Mouse (Mus musculus) heart, embryonic 12.5 days (tissue): ENCODE measurements at regions not wholly inside any gene's neighbourhood (a gene's known extent, or its start where the extent isn't known, plus 50 kb on each side); places are given as distances from the start of the nearest gene placed in this dataset.
"Not testable (repeated sequence)": the region's sequence is repeated elsewhere in the genome, so short reads cannot be mapped to it uniquely, and the experiment has no call there.

ENCODE experiments used
- ATAC-seq: fragments of 200-750 bp; cut with Nextera tagmentation; 2 replicates; pipeline ENCODE4 v1.8.0; 2017; ENCODE audit warnings: moderate TSS enrichment, moderate library complexity; ENCODE audit not compliant: insufficient number of reproducible peaks, low FRiP score
- H3K27ac ChIP-seq: fragments of 300-500 bp; sonication (generic); 2 replicates; pipeline ENCODE4 v1.5.1; 2016; ENCODE audit warnings: mild to moderate bottlenecking, moderate library complexity; ENCODE audit not compliant: poor library complexity, severe bottlenecking
- H3K27me3 ChIP-seq: fragments of 300-500 bp; sonication (generic); replicated peaks from 2 replicates; pipeline ENCODE4 v1.6.1; 2016; ENCODE audit warnings: mild to moderate bottlenecking, moderate library complexity
- H3K36me3 ChIP-seq: fragments of 300-500 bp; sonication (generic); 2 replicates; pipeline ENCODE4 v1.6.1; 2016; ENCODE audit warnings: mild to moderate bottlenecking, moderate library complexity
- H3K4me1 ChIP-seq: fragments of 300-500 bp; sonication (generic); replicated peaks from 2 replicates; pipeline ENCODE4 v1.6.1; 2016; ENCODE audit warnings: mild to moderate bottlenecking
- H3K4me2 ChIP-seq: fragments of 300-500 bp; sonication (generic); 2 replicates; pipeline ENCODE4 v1.6.1; 2016; ENCODE audit warnings: mild to moderate bottlenecking, moderate library complexity
- H3K4me3 ChIP-seq: fragments of 300-500 bp; sonication (generic); 2 replicates; pipeline ENCODE4 v1.5.1; 2016; ENCODE audit warnings: mild to moderate bottlenecking
- H3K9ac ChIP-seq: fragments of 300-500 bp; sonication (generic); 2 replicates; pipeline ENCODE4 v1.6.1; 2016; ENCODE audit warnings: mild to moderate bottlenecking, moderate library complexity
- H3K9me3 ChIP-seq: fragments of 300-500 bp; sonication (generic); replicated peaks from 2 replicates; pipeline ENCODE4 v1.6.1; 2016; ENCODE audit warnings: mild to moderate bottlenecking, moderate library complexity
- WGBS: fragments of 180-500 bp; shearing (Covaris S2); methylation state at CpG from one replicate; pipeline ENCODE4 v1.1.7; 2016; 5-methylcytosine and 5-hydroxymethylcytosine counted together

DNA sequence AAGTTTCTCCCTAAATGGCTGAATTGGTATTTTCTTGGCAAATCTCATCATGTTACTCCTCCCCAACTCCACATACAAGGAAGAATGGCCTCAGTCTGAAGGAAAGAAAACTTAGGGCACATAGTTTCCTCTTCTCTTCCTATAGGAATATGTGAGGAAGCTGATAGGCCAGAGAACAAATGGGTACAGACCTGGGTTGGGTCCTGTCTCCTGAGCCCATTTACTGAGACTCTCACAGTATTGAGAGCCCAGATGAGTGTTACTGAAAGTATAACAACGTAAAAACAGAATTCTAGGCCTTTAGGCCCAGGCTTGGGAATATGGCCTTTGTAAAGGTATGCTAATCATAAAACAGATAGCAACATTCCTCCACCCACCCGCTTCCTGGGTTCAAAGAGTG, 152.0 kb upstream of the Rarb start:
- H3K4me3 ChIP-seq, ATAC-seq, H3K27me3 ChIP-seq, H3K4me1 ChIP-seq, H3K4me2 ChIP-seq, H3K9me3 ChIP-seq, H3K27ac ChIP-seq, H3K9ac ChIP-seq, H3K36me3 ChIP-seq: not testable (repeated sequence)
- 63% methylated on average over 2 of the region's 2 CpGs for WGBS

DNA sequence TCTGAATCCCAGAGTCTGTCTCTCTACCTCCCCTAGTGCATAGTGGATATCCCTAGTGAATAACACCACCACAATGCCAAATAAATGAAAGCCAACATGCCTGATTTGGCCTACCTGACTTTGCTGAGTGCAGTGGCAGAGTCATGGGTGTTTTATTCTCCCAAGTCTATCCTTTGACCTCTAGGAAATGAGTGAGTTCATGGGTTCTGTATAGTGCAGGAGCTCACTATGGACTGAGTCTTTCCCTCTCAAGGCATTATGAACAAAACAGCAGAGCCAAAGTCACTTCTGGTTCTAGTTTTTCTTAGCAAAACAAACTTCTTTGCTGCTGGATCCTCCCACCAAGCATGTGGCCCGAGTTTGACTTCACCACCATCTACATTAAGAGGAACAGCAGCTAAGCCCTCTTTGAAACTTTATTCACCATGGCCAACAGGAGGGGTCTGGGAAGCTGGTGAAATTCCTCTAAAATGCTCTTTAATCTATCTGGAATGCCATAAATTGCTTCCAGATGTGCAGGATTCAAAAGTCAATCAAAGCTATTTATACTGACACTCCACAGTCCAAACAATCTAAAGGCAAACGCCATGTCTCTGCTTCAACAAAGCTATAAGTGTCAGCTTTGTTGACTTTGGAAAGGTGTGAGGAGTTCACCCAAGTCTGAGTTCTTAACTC, 145.9 kb upstream of the Rarb start:
- Histone ChIP-seq H3K4me1 (0 out of 2 replicates have a peak, but pooled peaks cover 5% of the 10 kb centered on the region), H3K4me2 (no peak overlapping the region), H3K9ac (no peak overlapping the region), H3K27ac (no peak overlapping the region), H3K27me3 (no peaks in the 10 kb centered on the region), H3K9me3 (no peaks in the 10 kb centered on the region), H3K36me3 (no peaks in the 10 kb centered on the region), H3K4me3 (no peak overlapping the region)
- ATAC-seq, result no peak
- WGBS, result 23% methylated on average over 2 of the region's 2 CpGs

DNA sequence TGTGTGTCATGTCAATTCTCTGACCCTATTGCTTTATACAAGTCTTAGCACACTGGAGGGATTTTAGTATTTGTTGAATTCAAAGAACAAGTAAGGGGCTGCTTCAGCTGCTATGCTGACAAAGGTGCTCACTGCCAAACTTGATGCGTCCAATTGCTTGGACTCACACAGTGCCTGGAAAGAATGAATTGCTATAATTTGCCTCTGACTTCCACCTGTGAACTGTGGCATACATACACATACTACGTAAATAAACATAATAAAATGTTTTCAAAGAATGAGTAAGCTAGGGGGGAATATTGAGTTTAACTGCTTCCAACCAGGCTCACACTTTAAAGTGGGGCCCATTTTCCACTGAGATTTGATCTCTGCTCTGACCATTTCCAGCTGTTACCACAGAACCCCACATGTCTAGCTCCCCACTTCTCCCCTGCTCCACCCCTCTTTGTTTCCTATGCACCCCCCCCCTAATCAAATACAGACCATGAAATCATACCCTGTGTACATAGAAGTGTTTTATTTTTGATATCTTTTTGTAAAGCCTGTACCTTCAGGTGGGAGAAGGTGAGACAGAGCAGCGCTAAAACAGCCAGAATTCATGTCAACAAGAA, 143.4 kb upstream of the Rarb start:
- no peak overlapping the region for H3K27ac ChIP-seq
- 0 out of 2 replicates have a peak, but pooled peaks cover 9% of the 10 kb centered on the region for H3K4me1 ChIP-seq
- no peaks in the 10 kb centered on the region for H3K27me3 ChIP-seq
- WGBS, result 84% methylated on average over 3 of the region's 3 CpGs
- no peak for ATAC-seq
- no peaks in the 10 kb centered on the region for H3K9me3 ChIP-seq
- no peak overlapping the region for H3K4me3 ChIP-seq
- no peaks in the 10 kb centered on the region for H3K36me3 ChIP-seq
- H3K9ac ChIP-seq, result no peak overlapping the region
- no peak overlapping the region for H3K4me2 ChIP-seq

DNA sequence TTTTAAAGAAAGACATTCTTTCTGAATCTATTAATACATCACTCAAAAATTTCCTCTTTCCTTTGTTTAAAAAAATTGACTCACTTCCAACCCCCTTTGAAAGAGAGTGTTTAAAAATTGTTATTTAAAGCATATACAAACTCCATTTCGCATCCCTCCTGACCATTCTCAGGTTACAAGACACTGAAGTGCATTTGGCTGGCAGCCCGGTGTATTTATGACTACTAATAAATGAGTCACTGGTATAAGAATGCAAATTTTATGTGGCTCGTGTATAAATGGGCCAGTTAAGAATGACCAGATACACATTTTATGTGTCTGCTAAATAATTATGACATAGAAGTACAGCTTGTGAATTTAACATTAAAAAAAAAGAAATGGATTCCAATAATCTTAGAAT, 138.8 kb upstream of the Rarb start:
- WGBS, result 44% methylated on average over 3 of the region's 3 CpGs
- H3K4me1 ChIP-seq, result 0 out of 2 replicates have a peak, but pooled peaks cover 9% of the 10 kb centered on the region
- no peaks in the 10 kb centered on the region for H3K27me3 ChIP-seq
- no peak overlapping the region for H3K4me3 ChIP-seq
- no peak overlapping the region for H3K27ac ChIP-seq
- no peaks in the 10 kb centered on the region for H3K9me3 ChIP-seq
- H3K9ac ChIP-seq, result no peak overlapping the region
- ATAC-seq, result no peak
- H3K36me3 ChIP-seq, result no peaks in the 10 kb centered on the region
- H3K4me2 ChIP-seq, result no peak overlapping the region

DNA sequence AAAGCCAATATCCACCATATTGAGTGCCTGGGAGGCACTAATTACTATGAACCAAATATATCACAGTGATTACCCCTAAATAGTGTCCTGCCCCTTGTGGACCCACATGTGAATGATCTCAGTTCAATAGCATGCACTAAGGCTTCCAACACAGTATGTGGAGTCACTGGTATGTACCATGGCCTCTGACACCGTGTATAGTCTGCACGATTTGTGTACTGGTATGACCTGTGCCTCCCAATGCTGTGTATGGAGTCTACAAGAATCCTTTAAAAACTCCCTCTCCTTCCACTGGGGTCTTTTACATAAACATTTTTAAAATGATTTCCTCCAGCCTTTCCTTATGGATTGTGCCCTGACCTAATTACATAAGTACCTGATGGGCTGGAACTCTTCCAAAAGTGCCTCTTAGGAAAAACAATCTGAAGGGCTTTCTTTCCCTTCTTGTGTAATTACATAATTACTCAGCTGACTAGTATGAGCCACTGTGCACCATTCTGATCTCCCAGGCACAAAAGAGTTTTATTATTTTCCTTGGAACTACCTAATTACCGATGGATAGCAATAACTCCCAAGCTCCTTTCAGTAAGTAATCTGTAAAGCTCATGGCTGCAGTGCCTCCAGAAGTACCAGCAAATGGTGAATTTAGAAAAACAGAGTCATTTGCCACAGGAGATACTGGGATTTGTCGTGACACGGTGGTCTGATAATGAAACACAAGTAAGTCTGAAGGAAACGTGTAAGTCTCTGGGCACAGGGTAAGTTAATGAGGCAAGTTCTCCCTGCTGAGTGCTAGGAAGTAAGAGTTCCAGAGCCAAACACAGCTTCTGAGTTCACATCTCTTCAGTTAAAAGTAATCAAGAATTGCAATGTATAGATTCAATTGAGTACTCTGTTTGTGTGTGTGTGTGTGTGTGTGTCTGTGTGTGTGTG, 135.8 kb upstream of the Rarb start:
- H3K4me1 ChIP-seq, result 0 out of 2 replicates have a peak, but pooled peaks cover 5% of the 10 kb centered on the region
- H3K4me3 ChIP-seq, result no peak overlapping the region
- H3K9ac ChIP-seq, result no peak overlapping the region
- H3K9me3 ChIP-seq, result no peaks in the 10 kb centered on the region
- WGBS, result 61% methylated on average over 6 of the region's 6 CpGs
- H3K4me2 ChIP-seq, result no peak overlapping the region
- H3K27ac ChIP-seq, result no peak overlapping the region
- no peaks in the 10 kb centered on the region for H3K36me3 ChIP-seq
- H3K27me3 ChIP-seq, result no peaks in the 10 kb centered on the region
- ATAC-seq, result no peak

DNA sequence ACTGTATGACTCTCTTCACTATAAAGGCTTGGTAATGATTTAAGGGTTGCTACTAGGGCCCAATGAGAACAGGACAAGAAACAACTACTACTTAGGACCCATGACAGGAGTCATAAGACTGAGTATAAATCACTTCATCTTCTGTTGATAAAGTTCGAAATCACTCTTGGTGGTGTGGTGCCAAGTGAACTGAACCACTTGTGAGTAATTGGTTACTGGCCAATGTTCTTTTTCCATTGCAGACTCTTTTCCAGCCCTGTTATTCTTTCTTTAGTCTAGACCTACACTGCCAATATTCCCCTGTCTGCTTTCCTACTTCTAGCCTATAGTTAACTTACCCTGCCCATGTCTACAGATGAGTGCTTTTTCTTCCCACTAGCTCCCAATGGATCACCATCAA, 129.8 kb upstream of the Rarb start:
- H3K4me3 ChIP-seq, result no peak overlapping the region
- H3K27ac ChIP-seq, result no peak overlapping the region
- no peaks in the 10 kb centered on the region for H3K27me3 ChIP-seq
- H3K4me2 ChIP-seq, result no peak overlapping the region
- H3K36me3 ChIP-seq, result no peaks in the 10 kb centered on the region
- no peak for ATAC-seq
- no peak overlapping the region for H3K9ac ChIP-seq
- H3K9me3 ChIP-seq, result no peaks in the 10 kb centered on the region
- no peaks in the 10 kb centered on the region for H3K4me1 ChIP-seq
- WGBS, result 72% methylated on average over 1 of the region's 1 CpGs

DNA sequence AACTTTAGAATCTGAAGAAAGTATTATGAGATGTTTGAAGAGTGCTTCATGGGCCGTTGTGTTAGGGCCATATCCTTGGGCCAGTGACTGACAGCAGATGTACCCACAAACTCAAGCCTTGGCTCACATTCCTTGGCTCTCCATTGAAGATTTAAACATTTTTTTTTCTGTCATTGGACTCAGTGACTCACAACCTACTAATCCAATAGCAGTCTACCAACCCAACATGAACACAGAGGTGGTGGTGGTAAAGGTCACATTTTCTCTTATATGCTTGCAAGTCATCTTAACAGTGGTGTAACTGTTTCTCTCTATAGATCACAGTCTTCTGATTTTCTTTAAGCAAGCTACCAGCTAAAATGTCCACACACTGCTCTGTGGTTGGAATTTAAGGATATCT, 125.5 kb upstream of the Rarb start:
- Histone ChIP-seq H3K4me3 (no peak overlapping the region), H3K9ac (no peak overlapping the region), H3K27me3 (no peaks in the 10 kb centered on the region), H3K4me2 (no peak overlapping the region), H3K4me1 (no peaks in the 10 kb centered on the region), H3K9me3 (no peaks in the 10 kb centered on the region), H3K36me3 (no peaks in the 10 kb centered on the region), H3K27ac (no peak overlapping the region)
- WGBS, result 76% methylated on average over 1 of the region's 1 CpGs
- no peak for ATAC-seq

DNA sequence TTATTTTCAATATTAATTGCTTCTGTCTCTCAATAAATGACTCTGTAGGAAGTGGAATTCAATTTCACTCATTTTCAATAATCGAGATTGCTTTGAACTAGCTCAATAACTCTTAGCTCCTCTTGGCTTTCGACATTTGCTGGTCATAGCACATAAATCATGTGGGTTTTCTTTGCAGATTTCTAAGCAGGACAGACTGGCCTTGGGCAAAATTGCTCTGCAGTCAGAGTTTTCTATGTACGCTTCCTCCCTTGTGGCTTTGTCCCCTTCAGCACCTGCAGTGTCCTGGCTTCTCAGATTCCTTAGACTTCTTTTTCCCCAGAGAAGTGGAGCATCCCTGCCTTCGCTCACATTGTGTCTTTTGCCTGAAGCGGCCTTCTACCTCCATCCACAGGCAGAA, 124.6 kb upstream of the Rarb start:
- Histone ChIP-seq H3K9me3 (no peaks in the 10 kb centered on the region), H3K9ac (no peak overlapping the region), H3K4me2 (no peak overlapping the region), H3K27ac (no peak overlapping the region), H3K4me1 (no peaks in the 10 kb centered on the region), H3K27me3 (no peaks in the 10 kb centered on the region), H3K36me3 (no peaks in the 10 kb centered on the region), H3K4me3 (no peak overlapping the region)
- WGBS, result 80% methylated on average over 5 of the region's 5 CpGs
- ATAC-seq, result no peak

DNA sequence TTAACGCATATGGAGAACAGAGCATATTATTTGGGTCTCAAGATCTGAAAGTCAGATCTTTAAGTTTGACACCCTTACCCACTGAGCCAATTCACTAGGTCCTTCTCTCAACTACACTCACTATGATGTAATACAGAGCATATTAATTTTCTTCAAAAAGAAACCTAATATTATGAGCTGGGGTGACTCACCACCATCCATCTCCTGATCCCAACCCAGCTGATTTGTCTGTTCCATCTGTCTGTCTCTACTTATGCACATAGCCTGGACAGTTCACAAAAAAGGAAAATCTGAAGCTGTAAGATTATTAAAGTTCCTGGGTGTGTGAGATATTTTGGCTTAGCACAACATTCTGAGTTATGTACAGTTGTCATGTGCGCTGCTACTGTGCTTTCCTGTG, 108.2 kb upstream of the Rarb start:
- no peak overlapping the region for H3K4me3 ChIP-seq
- ATAC-seq, result no peak
- H3K9me3 ChIP-seq, result no peaks in the 10 kb centered on the region
- no peaks in the 10 kb centered on the region for H3K4me1 ChIP-seq
- WGBS, result 93% methylated on average over 2 of the region's 2 CpGs
- no peak overlapping the region for H3K27ac ChIP-seq
- no peaks in the 10 kb centered on the region for H3K36me3 ChIP-seq
- no peaks in the 10 kb centered on the region for H3K27me3 ChIP-seq
- no peak overlapping the region for H3K9ac ChIP-seq
- H3K4me2 ChIP-seq, result no peak overlapping the region

DNA sequence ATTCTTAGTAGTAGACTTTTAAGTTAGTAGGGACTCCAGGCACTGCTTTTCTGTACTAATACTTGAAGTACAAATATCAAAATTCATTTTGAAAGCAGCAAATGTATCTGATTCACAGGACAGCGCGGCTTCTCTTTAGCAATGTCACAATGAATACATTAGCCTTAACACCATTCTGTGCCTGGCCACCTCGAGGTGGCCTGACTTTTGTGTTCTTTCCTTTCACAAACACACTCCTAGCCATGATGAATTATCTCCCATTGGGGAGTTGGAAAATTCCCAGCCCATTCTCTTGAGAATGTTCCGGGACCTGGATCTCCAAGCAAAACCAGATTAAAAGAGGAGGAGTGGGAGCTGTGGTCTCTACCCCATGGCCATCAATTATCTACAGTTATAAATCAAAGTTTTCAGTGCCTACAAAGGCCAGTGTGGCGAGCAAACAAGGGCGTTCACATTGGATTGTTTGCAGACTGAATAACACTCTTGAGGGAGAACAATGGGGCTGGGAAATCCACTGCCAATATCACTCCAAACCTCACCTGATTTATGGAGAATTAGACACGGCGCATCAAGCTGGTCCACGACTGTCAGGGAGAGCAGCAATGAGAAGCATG, 82.7 kb upstream of the Rarb start:
- 77% methylated on average over 9 of the region's 9 CpGs for WGBS
- no peaks in the 10 kb centered on the region for H3K9me3 ChIP-seq

More for the DNA sequence above, 82.7 kb upstream of the Rarb start:
- no peak overlapping the region for H3K4me2 ChIP-seq
- H3K27ac ChIP-seq, result no peak overlapping the region
- H3K4me1 ChIP-seq, result no peaks in the 10 kb centered on the region
- ATAC-seq, result no peak
- H3K27me3 ChIP-seq, result no peaks in the 10 kb centered on the region
- H3K9ac ChIP-seq, result no peak overlapping the region
- H3K36me3 ChIP-seq, result no peaks in the 10 kb centered on the region
- no peak overlapping the region for H3K4me3 ChIP-seq
